Mouse (Mus musculus): ENCODE data around the gene Celf1.

DNA sequence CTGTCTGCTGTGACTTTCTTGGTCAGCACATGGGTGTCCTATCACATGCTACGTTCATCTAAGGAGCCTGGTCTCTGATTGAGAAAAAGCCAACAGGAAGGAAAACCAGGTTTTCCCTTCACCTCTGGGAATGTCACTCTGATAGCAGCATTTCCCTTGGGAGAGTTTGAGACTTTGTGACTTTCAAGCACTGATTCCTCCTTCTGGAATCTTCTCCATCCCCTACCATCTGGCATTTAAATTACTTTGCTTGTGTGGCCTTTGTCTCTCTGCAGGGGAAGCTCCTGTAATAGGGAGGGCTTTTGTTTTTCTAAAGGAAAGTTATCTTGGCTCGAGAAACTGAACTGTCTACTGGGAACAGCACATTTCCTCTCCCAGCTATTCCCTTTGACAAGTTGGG, 82.9 kb downstream of the Celf1 start:
- TF ChIP-seq CTCF (IDR thresholded peaks at IDR 0.05; ENCODE audit: insufficient read depth, low read depth, low read length) = no peak
- TF ChIP-seq POLR2A (IDR thresholded peaks at IDR 0.05; ENCODE audit: insufficient read depth, low read depth, low read length) = no peak
